Mouse (Mus musculus) small intestine, adult 2 months (tissue): ENCODE measurements at regions not wholly inside any gene's neighbourhood (a gene's known extent, or its start where the extent isn't known, plus 50 kb on each side); places are given as distances from the start of the nearest gene placed in this dataset.

Source experiments
- CTCF ChIP-seq: fragments of 200-500 bp; IDR thresholded peaks from 2 replicates; pipeline ENCODE4 v1.5.1; 2012; ENCODE audit warnings: low read depth, mild to moderate bottlenecking, control low read depth, inconsistent platforms, low read length, moderate library complexity, mixed read lengths; ENCODE audit not compliant: insufficient replicate concordance, insufficient read length; ENCODE audit errors: extremely low read depth
- POLR2A ChIP-seq: fragments of 200-500 bp; IDR thresholded peaks from 2 replicates; pipeline ENCODE4 v1.6.1; 2012; ENCODE audit warnings: low read depth, mild to moderate bottlenecking, control low read depth, inconsistent platforms, low read length, moderate library complexity

DNA sequence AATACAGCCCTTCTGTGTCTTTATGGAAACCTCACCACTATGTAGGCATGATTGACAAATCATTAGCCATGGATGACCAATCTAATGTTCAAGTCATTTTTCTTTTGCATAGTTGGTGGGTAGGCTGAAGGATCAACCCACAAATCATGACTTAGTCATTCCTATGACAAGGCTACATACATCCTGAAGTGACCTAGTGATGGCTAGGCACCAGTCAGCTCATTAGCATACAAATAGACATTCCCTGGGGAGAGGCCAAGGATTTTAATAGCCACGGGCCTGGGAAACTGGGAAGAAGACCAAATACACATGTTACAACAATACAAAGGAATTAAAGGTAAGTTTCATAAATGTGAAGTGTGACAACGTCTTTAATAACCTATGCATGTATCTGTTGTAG lies 231.1 kb upstream of the Arglu1 start:
- TF ChIP-seq CTCF (no peak), POLR2A (no peak)
